Mouse (Mus musculus) embryonic fibroblast, embryonic 13.5 days (primary cell): Measurements from ENCODE around the gene Ctrb1.

Source experiments
- CTCF ChIP-seq: IDR thresholded peaks from 2 replicates; pipeline ENCODE4 v1.5.1; 2011; ENCODE audit warnings: mild to moderate bottlenecking, control low read depth, low read length, moderate library complexity, borderline replicate concordance; ENCODE audit not compliant: insufficient read depth
- POLR2A ChIP-seq: IDR thresholded peaks from 2 replicates; pipeline ENCODE4 v1.6.1; 2011; ENCODE audit warnings: low read depth, mild to moderate bottlenecking, control low read depth, low read length, moderate library complexity

DNA sequence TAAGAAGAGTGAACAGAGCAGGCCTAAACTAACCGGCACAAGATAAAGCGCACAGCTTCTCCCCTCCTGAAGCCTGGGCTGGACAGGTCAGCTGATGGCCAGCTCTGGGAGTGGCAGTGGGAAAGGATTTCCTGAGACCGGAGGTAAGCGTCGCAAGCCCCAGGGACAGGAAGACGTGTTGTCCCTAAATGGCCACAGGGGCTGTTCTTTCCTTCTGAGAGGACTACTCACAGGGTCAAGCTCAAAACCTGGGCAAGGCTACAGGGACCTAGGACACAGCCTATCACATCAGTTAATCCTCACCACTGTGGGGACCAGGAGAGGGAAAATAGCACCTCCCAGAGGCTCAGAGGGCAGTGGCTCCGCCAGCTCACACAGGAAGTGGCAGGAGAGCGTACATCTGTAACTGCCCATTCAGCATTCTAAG is 44.5 kb upstream of the Ctrb1 start:
- TF ChIP-seq CTCF (no peak), POLR2A (no peak)
